Comparison of ENCODE assay signal across 9 mouse cellular contexts in the genomic region with DNA sequence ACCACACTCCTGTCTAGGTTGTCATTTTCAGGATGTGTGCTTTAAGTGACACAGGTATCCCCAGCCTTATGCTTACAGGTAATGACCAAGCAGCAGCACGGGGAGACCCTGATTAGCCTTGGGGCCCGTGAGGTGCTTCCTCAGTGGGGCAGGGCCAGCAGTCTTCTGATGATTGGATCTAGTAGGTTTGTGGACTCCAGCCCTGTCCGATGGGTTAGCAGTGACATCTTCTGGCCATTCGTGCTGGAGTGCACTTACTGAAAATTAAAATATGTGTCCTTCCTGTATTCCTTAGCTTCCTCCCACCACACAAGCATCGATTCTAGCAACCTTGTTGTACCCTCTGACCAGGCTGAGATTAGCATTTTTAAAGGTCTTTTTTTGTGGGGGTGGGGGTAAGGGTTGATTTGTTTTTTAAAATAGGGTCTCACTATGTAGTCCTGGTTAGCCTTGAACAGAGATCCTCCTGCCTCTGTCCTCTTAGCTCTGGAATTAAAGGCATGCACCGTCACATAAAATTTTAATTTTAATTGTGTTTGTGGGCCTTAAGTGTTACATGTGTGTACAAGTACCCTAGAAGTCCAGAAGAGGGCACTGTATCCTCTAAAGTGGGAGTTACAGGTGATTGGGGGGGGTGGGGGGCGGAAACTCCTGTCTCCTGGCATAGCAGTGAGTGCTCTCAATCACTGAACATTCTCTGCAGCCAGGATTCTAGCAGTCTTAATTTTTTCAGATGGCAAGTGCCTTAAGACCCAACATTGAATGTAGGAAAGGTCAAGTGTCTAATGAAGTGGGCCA. TPM values are rescaled to one million over a fixed set of nuclear protein-coding genes. Genes with fewer than 3 reads are reported as not detected.
DNase-seq lines count a peak whose midpoint lies in the region; ATAC-seq lines count a peak whose summit lies in the region.
"Had no signal": no experiment of that assay in that cellular context is flagged by ENCODE, and none has a peak within 500 bp of the region (broad histone marks: within the 10 kb centered on the region; RNA-seq: fewer than 3 reads in every experiment).

No protein-coding gene starts in this region.

- peak; percentile 42 for DNase-seq in kidney, adult 9 months
- peak; percentile 80 for DNase-seq in CD4-positive, CD25-positive, alpha-beta regulatory T cell, adult 2 months (ENCODE audit: low read depth, low spot score)
- peak; percentile 80 for DNase-seq in brain, adult 2 months (ENCODE audit: low read depth, low spot score)
- peak; percentile 84 for DNase-seq in induced T-regulatory cell, adult 2 months (ENCODE audit: low read depth)
- DNase-seq in adrenal gland, postnatal 14 days = no peak
- DNase-seq in ovary, postnatal 36 days (ENCODE audit: low spot score) = no peak

- H3K4me3 ChIP-seq in kidney, embryonic 14.5 days (ENCODE audit: low read length) = no peak overlapping the region

- WGBS in kidney, embryonic 14.5 days = 68% methylated on average over 7 of the region's 7 CpGs

- no peak for ATAC-seq in kidney, embryonic 14.5 days (ENCODE audit: low FRiP score, low TSS enrichment)
- ATAC-seq in megakaryocyte, adult 5-6 weeks (ENCODE audit: poor library complexity, severe bottlenecking) = peak; percentile 65

- no peak overlapping the region for H3K9ac ChIP-seq in kidney, embryonic 14.5 days (ENCODE audit: low read depth, low read length)

- no peaks in the 10 kb centered on the region for H3K27me3 ChIP-seq in kidney, embryonic 14.5 days (ENCODE audit: control insufficient read depth, insufficient read depth, low read length)

- no peaks in the 10 kb centered on the region for H3K9me3 ChIP-seq in kidney, embryonic 14.5 days (ENCODE audit: control insufficient read depth, low read length)

- H3K36me3 ChIP-seq in kidney, embryonic 14.5 days (ENCODE audit: control insufficient read depth, insufficient read depth, low read length) = peaks cover 10% of the 10 kb centered on the region; the same call in 1 of the 2 replicates

- 0 out of 2 replicates have a peak, but pooled peaks cover 3% of the 10 kb centered on the region for H3K4me1 ChIP-seq in kidney, embryonic 14.5 days (ENCODE audit: control insufficient read depth, insufficient read depth, low read length)

- no peak overlapping the region for H3K4me2 ChIP-seq in kidney, embryonic 14.5 days (replicated peaks; ENCODE audit: low read depth, low read length)

- no peak overlapping the region for H3K27ac ChIP-seq in kidney, embryonic 14.5 days (ENCODE audit: low read depth, low read length)

RNA-seq across cellular contexts. Expression of a gene that starts 49.0 kb away (rescaled TPM):
- 0.09 TPM in 1 of 2 replicates, not detected in the other for polyA plus RNA-seq in kidney, embryonic 14.5 days (2014; fragmentation: Nextera tagmentation; extraction: Ambion mirVana)
- total RNA-seq in megakaryocyte, adult 5-6 weeks (2015) = 1.2 and 2.1 TPM in 2 replicates
- 0.81 and 1.8 TPM in 2 replicates for total RNA-seq in megakaryocyte, adult 5-6 weeks (2017)
- total RNA-seq in adrenal gland, postnatal 14 days (2021) = 0.22 TPM in 1 of 2 replicates, not detected in the other
- total RNA-seq: layer of hippocampus, postnatal 14 days had no signal

Comparison
In these comparisons a context has a peak if more than half of its experiments do, and no peak if none do; other contexts are left out.
1. DNase-seq: peak in kidney, adult 9 months (single experiment), CD4-positive, CD25-positive, alpha-beta regulatory T cell, adult 2 months (single experiment), brain, adult 2 months (single experiment) and induced T-regulatory cell, adult 2 months (single experiment); none in adrenal gland, postnatal 14 days (single experiment) and ovary, postnatal 36 days (single experiment).